Comparison of ENCODE assay signal across 8 mouse cellular contexts in the genomic region with DNA sequence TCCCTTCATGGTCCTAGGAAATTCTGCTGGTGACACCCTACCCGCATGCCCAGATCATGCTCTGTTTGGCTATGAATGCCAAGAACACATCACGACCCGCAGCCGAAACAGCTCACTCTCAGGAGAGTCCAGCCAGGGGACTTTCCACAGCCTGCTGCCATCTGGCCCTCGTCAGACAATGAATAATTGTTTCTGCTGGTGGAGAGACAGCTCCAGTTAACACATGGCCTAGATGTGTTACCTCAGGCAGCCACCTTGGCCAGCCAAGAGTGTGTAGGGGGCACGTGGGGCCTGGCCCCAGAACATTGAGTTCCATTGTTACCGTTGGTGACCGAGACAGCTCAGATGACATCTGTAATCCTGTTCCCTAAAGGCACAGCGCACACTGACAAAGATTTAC.
DNase-seq lines count a peak whose midpoint lies in the region; ATAC-seq and TF ChIP-seq lines count a peak whose summit lies in the region.

No protein-coding gene starts in this region.

- no peak for TF ChIP-seq POLR2A in limb, embryonic 14.5 days (IDR thresholded peaks at IDR 0.05; ENCODE audit: borderline replicate concordance, extremely low read depth, insufficient read depth, insufficient read length)

- H3K27ac ChIP-seq in midbrain, embryonic 13.5 days: no peak overlapping the region
- no peak overlapping the region for H3K27ac ChIP-seq in midbrain, embryonic 16.5 days (ENCODE audit: low read length)
- no peak overlapping the region for H3K27ac ChIP-seq in heart, embryonic 16.5 days (ENCODE audit: low read length)
- H3K27ac ChIP-seq in limb, embryonic 14.5 days (replicated peaks; ENCODE audit: low read depth, low read length): no peak overlapping the region; the same call in 1 of the 2 replicates

- H3K4me3 ChIP-seq in midbrain, embryonic 13.5 days (replicated peaks): no peak overlapping the region
- H3K4me3 ChIP-seq in midbrain, embryonic 16.5 days (ENCODE audit: low read depth, low read length): no peak overlapping the region
- no peak overlapping the region for H3K4me3 ChIP-seq in heart, embryonic 16.5 days (ENCODE audit: low read length)
- H3K4me3 ChIP-seq in limb, embryonic 14.5 days (replicated peaks; ENCODE audit: low read length): no peak overlapping the region

- H3K9ac ChIP-seq in midbrain, embryonic 13.5 days (replicated peaks): no peak overlapping the region
- H3K9ac ChIP-seq in midbrain, embryonic 16.5 days (ENCODE audit: low read depth, low read length): no peak overlapping the region
- H3K9ac ChIP-seq in heart, embryonic 16.5 days (ENCODE audit: low read length): no peak overlapping the region
- H3K9ac ChIP-seq in limb, embryonic 14.5 days (ENCODE audit: low read depth, low read length, severe bottlenecking): no peak overlapping the region

- no peak overlapping the region for H3K4me2 ChIP-seq in midbrain, embryonic 13.5 days (replicated peaks)
- H3K4me2 ChIP-seq in midbrain, embryonic 16.5 days (ENCODE audit: low read length): no peak overlapping the region
- no peak overlapping the region for H3K4me2 ChIP-seq in heart, embryonic 16.5 days (ENCODE audit: low read depth, low read length)
- H3K4me2 ChIP-seq in limb, embryonic 14.5 days (replicated peaks; ENCODE audit: low read depth, low read length, severe bottlenecking): no peak overlapping the region

- peaks cover 33% of the 10 kb centered on the region for H3K4me1 ChIP-seq in midbrain, embryonic 13.5 days (replicated peaks)
- H3K4me1 ChIP-seq in midbrain, embryonic 16.5 days (ENCODE audit: control insufficient read depth, insufficient read depth, low read length): peaks cover 3% of the 10 kb centered on the region; the same call in 1 of the 2 replicates
- no peaks in the 10 kb centered on the region for H3K4me1 ChIP-seq in heart, embryonic 16.5 days (ENCODE audit: control insufficient read depth, insufficient read depth, low read length)
- no peaks in the 10 kb centered on the region for H3K4me1 ChIP-seq in limb, embryonic 14.5 days (ENCODE audit: control insufficient read depth, insufficient read depth, low read length)

- WGBS in midbrain, embryonic 13.5 days: 48% methylated on average over 9 of the region's 9 CpGs
- 43% methylated on average over 9 of the region's 9 CpGs for WGBS in midbrain, embryonic 16.5 days
- 50% methylated on average over 9 of the region's 9 CpGs for WGBS in heart, embryonic 16.5 days
- WGBS in limb, embryonic 14.5 days: 48% methylated on average over 9 of the region's 9 CpGs

- H3K9me3 ChIP-seq in midbrain, embryonic 13.5 days: no peaks in the 10 kb centered on the region
- no peaks in the 10 kb centered on the region for H3K9me3 ChIP-seq in midbrain, embryonic 16.5 days (replicated peaks; ENCODE audit: control insufficient read depth, low read length, poor library complexity, severe bottlenecking)
- H3K9me3 ChIP-seq in heart, embryonic 16.5 days (replicated peaks; ENCODE audit: control insufficient read depth, low read length): no peaks in the 10 kb centered on the region
- H3K9me3 ChIP-seq in limb, embryonic 14.5 days (ENCODE audit: control insufficient read depth, low read length): no peaks in the 10 kb centered on the region

- DNase-seq in adrenal gland, adult 2 months: peak; percentile 12
- no peak for DNase-seq in adrenal gland, postnatal 4 days (ENCODE audit: low spot score in 2 of 2)
- no peak for DNase-seq in limb, embryonic 14.5 days (ENCODE audit: low spot score)
- no peak for DNase-seq in ovary, adult 18-20 months (ENCODE audit: low spot score)
- DNase-seq in thymus, postnatal 36 days: no peak

- peak; percentile 38; the same call in 1 of the 2 replicates for ATAC-seq in midbrain, embryonic 13.5 days
- no peak for ATAC-seq in midbrain, embryonic 16.5 days
- peak; percentile 49 for ATAC-seq in heart, embryonic 16.5 days (replicated peaks; ENCODE audit: extremely low read depth, insufficient read depth, low FRiP score)
- peak; percentile 23; the same call in 1 of the 2 replicates for ATAC-seq in limb, embryonic 14.5 days (ENCODE audit: low FRiP score, low read depth)

- no peaks in the 10 kb centered on the region for H3K27me3 ChIP-seq in midbrain, embryonic 13.5 days
- H3K27me3 ChIP-seq in midbrain, embryonic 16.5 days (ENCODE audit: control insufficient read depth, insufficient read depth, low read depth, low read length): no peaks in the 10 kb centered on the region
- H3K27me3 ChIP-seq in heart, embryonic 16.5 days (ENCODE audit: control insufficient read depth, insufficient read depth, low read length): no peaks in the 10 kb centered on the region
- no peaks in the 10 kb centered on the region for H3K27me3 ChIP-seq in limb, embryonic 14.5 days (ENCODE audit: control insufficient read depth, insufficient read depth, low read length)

- H3K36me3 ChIP-seq in midbrain, embryonic 13.5 days: no peaks in the 10 kb centered on the region
- H3K36me3 ChIP-seq in midbrain, embryonic 16.5 days (ENCODE audit: control insufficient read depth, insufficient read depth, low read length): no peaks in the 10 kb centered on the region
- no peaks in the 10 kb centered on the region for H3K36me3 ChIP-seq in heart, embryonic 16.5 days (ENCODE audit: control insufficient read depth, insufficient read depth)
- H3K36me3 ChIP-seq in limb, embryonic 14.5 days (ENCODE audit: control insufficient read depth, insufficient read depth, low read length): no peaks in the 10 kb centered on the region
